Mouse (Mus musculus) hindbrain, embryonic 15.5 days (tissue): Measurements from ENCODE around the gene Ndufb11. TPM values are rescaled to one million over a fixed set of nuclear protein-coding genes. Genes with fewer than 3 reads are reported as not detected.

Source experiments
- ATAC-seq: fragments of 200-750 bp; cut with Nextera tagmentation; 2 replicates; pipeline ENCODE4 v1.8.0; 2017; ENCODE audit warnings: low read depth, moderate number of reproducible peaks, moderate TSS enrichment; ENCODE audit not compliant: low FRiP score
- H3K27ac ChIP-seq: fragments of 300-500 bp; sonication (generic); replicated peaks from 2 replicates; pipeline ENCODE4 v1.5.1; 2015; ENCODE audit warnings: mild to moderate bottlenecking, inconsistent platforms
- H3K27me3 ChIP-seq: fragments of 300-500 bp; sonication (generic); 2 replicates; pipeline ENCODE4 v1.6.1; 2015; ENCODE audit warnings: control low read depth, inconsistent platforms
- H3K36me3 ChIP-seq: fragments of 300-500 bp; sonication (generic); 2 replicates; pipeline ENCODE4 v1.6.1; 2015; ENCODE audit warnings: control low read depth, inconsistent platforms
- H3K4me1 ChIP-seq: fragments of 300-500 bp; sonication (generic); replicated peaks from 2 replicates; pipeline ENCODE4 v1.6.1; 2015; ENCODE audit warnings: control low read depth, inconsistent platforms
- H3K4me2 ChIP-seq: fragments of 300-500 bp; sonication (generic); 2 replicates; pipeline ENCODE4 v1.6.1; 2015; ENCODE audit warnings: moderate library complexity, mild to moderate bottlenecking, inconsistent platforms
- H3K4me3 ChIP-seq: fragments of 300-500 bp; sonication (generic); 2 replicates; pipeline ENCODE4 v1.5.1; 2015; ENCODE audit warnings: mild to moderate bottlenecking, inconsistent platforms
- H3K9ac ChIP-seq: fragments of 300-500 bp; sonication (generic); 2 replicates; pipeline ENCODE4 v1.6.1; 2015; ENCODE audit warnings: inconsistent platforms
- H3K9me3 ChIP-seq: fragments of 300-500 bp; sonication (generic); 2 replicates; pipeline ENCODE4 v1.6.1; 2016; ENCODE audit warnings: control low read depth, inconsistent platforms
- WGBS: fragments of 180-500 bp; shearing (Covaris S2); methylation state at CpG from one replicate; pipeline ENCODE4 v1.1.7; 2015; 5-methylcytosine and 5-hydroxymethylcytosine counted together
- polyA plus RNA-seq: library from polyadenylated mRNA; unstranded; fragments of >200 nt; fragmentation: Nextera tagmentation; extraction: Ambion mirVana; gene quantifications from 2 replicates; pipeline ENCODE4 v1.2.1, GENCODE M21; 2015

The Ndufb11 gene
- polyA plus RNA-seq, 1 experiment from 2014 or later, result 217 TPM

DNA sequence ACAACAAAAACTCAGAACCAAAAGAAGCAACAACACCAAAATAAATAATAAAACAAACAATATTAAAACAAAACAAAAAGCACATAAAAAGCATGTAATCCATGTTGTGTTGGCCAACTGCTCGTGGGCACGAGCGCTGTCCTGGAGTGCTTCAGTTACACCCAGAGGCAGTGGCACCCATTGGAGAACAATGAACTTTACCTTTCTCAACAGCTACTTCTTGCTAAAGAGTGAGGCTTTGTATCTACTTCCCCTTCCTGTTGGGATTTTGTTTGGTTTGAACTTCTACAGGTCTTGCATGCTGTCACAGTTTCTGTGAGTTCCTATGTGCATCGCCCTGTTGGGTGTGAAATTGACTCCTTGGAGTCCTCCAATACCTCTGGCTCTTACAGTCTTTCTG is 8.9 kb downstream of the Ndufb11 start:
- no peak overlapping the region for H3K4me3 ChIP-seq
- H3K27ac ChIP-seq, result no peak overlapping the region
- no peaks in the 10 kb centered on the region for H3K36me3 ChIP-seq
- H3K4me2 ChIP-seq, result no peak overlapping the region
- H3K27me3 ChIP-seq, result no peaks in the 10 kb centered on the region
- H3K9me3 ChIP-seq, result no peaks in the 10 kb centered on the region
- H3K9ac ChIP-seq, result no peak overlapping the region
- no peaks in the 10 kb centered on the region for H3K4me1 ChIP-seq
- WGBS, result 89% methylated on average over 4 of the region's 4 CpGs
- ATAC-seq, result no peak

DNA sequence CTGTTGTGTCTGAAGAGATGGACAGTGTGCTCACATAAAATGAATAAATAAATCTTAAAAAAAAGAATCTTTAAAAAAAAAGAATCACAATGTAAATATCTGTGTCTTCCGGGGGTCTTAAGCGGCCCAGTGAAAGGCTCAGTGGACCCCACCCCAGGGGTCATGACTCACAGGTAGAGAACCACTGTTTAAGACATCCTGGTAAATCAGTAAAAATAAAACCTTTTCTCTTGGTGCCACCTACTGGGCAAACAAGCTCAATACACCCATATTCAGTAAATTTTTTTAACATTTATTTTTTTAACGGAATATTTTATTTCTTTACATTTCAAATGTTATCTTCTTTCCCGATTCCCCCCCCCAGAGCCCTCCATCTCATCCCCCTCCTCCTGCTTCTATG is 29.5 kb downstream of the Ndufb11 start:
- Histone ChIP-seq H3K4me1 (no peaks in the 10 kb centered on the region), H3K4me2 (no peak overlapping the region)
- WGBS, result 29% methylated on average over 4 of the region's 4 CpGs

DNA sequence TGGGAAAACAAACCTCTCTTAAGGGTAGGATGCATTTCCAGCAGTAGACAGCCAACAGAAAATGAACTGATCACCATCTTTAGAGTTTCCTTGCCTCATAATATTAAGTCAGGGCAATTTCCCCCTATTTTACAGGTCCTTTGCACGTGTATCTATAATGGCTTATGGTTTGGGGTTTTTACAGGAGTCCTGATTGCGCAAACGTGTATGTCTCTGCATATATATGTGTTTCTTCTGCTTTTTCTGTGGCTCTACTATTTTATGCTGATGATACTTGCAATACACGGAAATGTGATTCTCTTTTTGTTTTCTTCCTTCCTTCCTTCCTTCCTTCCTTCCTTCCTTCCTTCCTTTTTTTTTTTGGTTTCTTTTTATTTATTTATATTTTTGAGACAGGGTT is 43.5 kb downstream of the Ndufb11 start:
- Histone ChIP-seq H3K36me3 (no peaks in the 10 kb centered on the region), H3K27ac (no peak overlapping the region), H3K9ac (no peak overlapping the region), H3K9me3 (no peaks in the 10 kb centered on the region), H3K27me3 (no peaks in the 10 kb centered on the region), H3K4me1 (no peaks in the 10 kb centered on the region), H3K4me3 (no peak overlapping the region), H3K4me2 (no peak overlapping the region)
- 86% methylated on average over 4 of the region's 4 CpGs for WGBS
- no peak for ATAC-seq

More for the DNA sequence above, 29.5 kb downstream of the Ndufb11 start:
- no peaks in the 10 kb centered on the region for H3K27me3 ChIP-seq
- ATAC-seq, result no peak
- H3K4me3 ChIP-seq, result no peak overlapping the region
- no peak overlapping the region for H3K27ac ChIP-seq
- H3K36me3 ChIP-seq, result no peaks in the 10 kb centered on the region
- no peak overlapping the region for H3K9ac ChIP-seq
- no peaks in the 10 kb centered on the region for H3K9me3 ChIP-seq

DNA sequence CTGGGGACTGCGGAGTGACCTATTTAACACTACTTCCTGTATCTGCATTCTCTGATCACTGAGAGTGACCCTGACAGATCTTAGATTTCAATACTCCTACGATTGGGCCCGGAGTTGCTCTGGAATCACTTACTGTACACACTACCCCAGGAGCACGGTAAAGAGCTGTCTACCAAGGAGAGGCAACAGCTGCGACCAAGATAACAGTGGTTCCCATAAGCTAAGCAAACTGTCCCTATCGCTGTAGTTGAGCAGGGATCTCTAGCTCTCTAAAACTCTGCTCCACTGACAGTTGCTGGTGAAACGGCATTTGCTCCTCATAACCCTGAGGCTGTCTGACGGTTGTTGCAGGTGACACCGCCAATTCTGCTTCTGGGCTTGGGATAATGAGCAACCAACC is 44.7 kb downstream of the Ndufb11 start:
- H3K27me3 ChIP-seq, result no peaks in the 10 kb centered on the region
- no peaks in the 10 kb centered on the region for H3K9me3 ChIP-seq
- H3K27ac ChIP-seq, result no peak overlapping the region
- WGBS, result 87% methylated on average over 9 of the region's 9 CpGs
- H3K4me2 ChIP-seq, result no peak overlapping the region
- no peaks in the 10 kb centered on the region for H3K36me3 ChIP-seq
- H3K9ac ChIP-seq, result no peak overlapping the region
- no peaks in the 10 kb centered on the region for H3K4me1 ChIP-seq
- ATAC-seq, result no peak
- H3K4me3 ChIP-seq, result no peak overlapping the region

DNA sequence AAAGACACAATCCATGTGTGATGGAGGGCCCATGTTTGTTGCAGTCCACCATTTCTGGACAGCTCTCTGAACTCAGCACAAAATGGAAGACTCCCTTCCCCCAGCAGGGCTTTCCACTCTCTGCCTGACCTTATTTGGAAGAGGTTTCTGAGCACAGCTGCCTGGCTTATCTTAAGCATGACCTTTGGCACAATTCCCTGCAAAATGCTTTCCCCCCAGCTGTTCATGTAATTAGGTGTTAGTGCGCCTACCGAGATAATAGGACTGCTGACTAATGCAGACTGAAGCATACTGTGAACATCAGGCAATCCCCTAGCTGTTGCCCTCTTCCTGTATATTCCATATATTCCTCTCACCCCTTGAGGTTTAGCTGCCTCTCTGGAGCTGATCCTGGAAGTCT is 46.4 kb downstream of the Ndufb11 start:
- no peaks in the 10 kb centered on the region for H3K9me3 ChIP-seq
- no peaks in the 10 kb centered on the region for H3K36me3 ChIP-seq
- no peaks in the 10 kb centered on the region for H3K4me1 ChIP-seq
- ATAC-seq, result no peak
- H3K9ac ChIP-seq, result no peak overlapping the region
- no peak overlapping the region for H3K4me3 ChIP-seq
- whole genome bisulfite sequencing, result 39% methylated on average over 2 of the region's 2 CpGs
- no peak overlapping the region for H3K4me2 ChIP-seq
- no peak overlapping the region for H3K27ac ChIP-seq
- no peaks in the 10 kb centered on the region for H3K27me3 ChIP-seq

Other genes with a start within 250 kb of the Ndufb11 start
- gene Jade3, start 191.9 kb downstream of the Ndufb11 start, polyA plus RNA-seq, result 5.0 and 5.1 TPM in 2 replicates
- gene Rgn, start 67.8 kb downstream of the Ndufb11 start, polyA plus RNA-seq, result 0.45 and 0.67 TPM in 2 replicates
- 57.1 and 57.4 TPM in 2 replicates for gene Rbm10, start 116 bp downstream of the Ndufb11 start, polyA plus RNA-seq
- 350 and 364 TPM in 2 replicates for gene Uba1, start 40.7 kb upstream of the Ndufb11 start, polyA plus RNA-seq
- 159 and 183 TPM in 2 replicates for gene Cdk16, start 70.3 kb upstream of the Ndufb11 start, polyA plus RNA-seq
- 92.1 and 96.5 TPM in 2 replicates for gene Usp11, start 86.3 kb upstream of the Ndufb11 start, polyA plus RNA-seq
- 348 and 366 TPM in 2 replicates for gene Araf, start 180.2 kb upstream of the Ndufb11 start, polyA plus RNA-seq